Comparison of ENCODE assay signal across 8 mouse cellular contexts in the genomic region with DNA sequence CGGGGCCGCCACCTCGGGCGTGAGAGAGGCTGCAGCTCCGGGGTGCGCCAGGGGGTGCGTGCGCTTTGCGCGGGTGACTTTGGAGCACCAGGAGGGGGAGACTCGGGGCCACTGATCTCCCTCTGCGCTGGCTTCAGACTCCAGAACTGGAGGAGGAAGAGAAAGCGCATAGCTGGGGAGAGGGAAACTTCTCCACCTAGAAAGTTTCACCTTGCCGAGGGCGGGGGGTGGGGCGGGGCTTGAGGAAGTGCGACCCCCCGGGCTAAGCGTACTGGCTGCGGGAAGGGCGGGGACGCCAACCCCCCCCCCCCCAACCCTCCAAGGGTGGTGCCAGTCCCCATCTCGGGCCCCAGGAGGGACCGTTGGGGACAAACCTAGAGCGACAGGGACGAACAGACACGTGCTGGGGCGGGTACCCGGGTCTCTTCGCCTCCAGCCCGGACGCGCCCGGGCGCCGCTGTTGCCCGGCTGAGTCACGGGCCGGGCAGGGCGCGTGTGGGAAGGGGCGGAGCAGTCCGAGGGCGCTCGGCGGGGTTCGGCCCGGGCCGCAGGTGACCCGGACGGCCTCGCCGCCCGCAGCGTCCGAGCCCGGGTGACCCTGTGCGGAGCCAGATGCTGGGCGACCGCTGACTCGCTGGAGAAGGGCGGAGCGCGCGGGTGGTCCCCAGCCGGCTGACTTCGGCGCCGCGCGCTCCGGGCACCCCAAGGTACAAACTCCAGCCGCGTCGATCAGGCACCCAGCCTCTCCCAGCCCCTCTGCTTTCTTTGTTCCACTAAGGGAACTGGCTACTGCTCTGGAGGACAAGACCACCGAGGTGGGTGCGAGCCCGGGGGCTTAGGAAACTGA. TPM values are rescaled to one million over a fixed set of nuclear protein-coding genes. Genes with fewer than 3 reads are reported as not detected.
DNase-seq lines count a peak whose midpoint lies in the region; ATAC-seq and TF ChIP-seq lines count a peak whose summit lies in the region.

A gene (plus strand): TSS at position 367 of the 847 bp plus-strand sequence.

- H3K36me3 ChIP-seq in E14TG2a.4 (ENCODE audit: insufficient read depth, low read length) = no peaks in the 10 kb centered on the region
- H3K36me3 ChIP-seq in forebrain, embryonic 12.5 days (replicated peaks) = no peaks in the 10 kb centered on the region
- no peaks in the 10 kb centered on the region for H3K36me3 ChIP-seq in stomach, embryonic 14.5 days (ENCODE audit: control insufficient read depth, insufficient read depth, low read length)

- no peak for TF ChIP-seq CTCF in E14TG2a.4 (conservative IDR thresholded peaks at IDR 0.05; ENCODE audit: low read length)

- intact Hi-C loops in heart, postnatal 36 days (cut with DNase I) = loop anchor here (1.0 to 10.0 kb wide), 2 partner anchors 126 to 359 kb away; no protein-coding TSS in a partner anchor
- intact Hi-C loops in left cerebral cortex, postnatal 4 days (cut with DNase I) = loop anchor here (5.0 to 10.0 kb wide), 2 partner anchors 101 to 121 kb away; no protein-coding TSS in a partner anchor

- peak; percentile 47 to 84 for DNase-seq in adrenal gland, adult (ENCODE audit: inconsistent age in 2 of 2, low spot score in 1 of 2)
- DNase-seq in heart, postnatal 36 days = peak; percentile 35 to 47
- DNase-seq in left cerebral cortex, postnatal 4 days = peak; percentile 24
- DNase-seq in mesoderm, embryonic 11.5 days (ENCODE audit: low read depth, low spot score) = peak; percentile 51
- DNase-seq in frontal cortex, postnatal 14 days (ENCODE audit: low spot score in 2 of 2) = no peak

- no peaks in the 10 kb centered on the region for H3K9me3 ChIP-seq in E14TG2a.4 (ENCODE audit: low read length)
- H3K9me3 ChIP-seq in forebrain, embryonic 12.5 days = no peaks in the 10 kb centered on the region
- H3K9me3 ChIP-seq in stomach, embryonic 14.5 days (ENCODE audit: control insufficient read depth, low read depth, low read length) = no peaks in the 10 kb centered on the region

- under 1% methylated on average over 75 of the region's 78 CpGs for whole genome bisulfite sequencing in forebrain, embryonic 12.5 days
- WGBS in stomach, embryonic 14.5 days = under 1% methylated on average over 70 of the region's 78 CpGs

- no peak within 1 kb of the TSS for H3K27ac ChIP-seq in forebrain, embryonic 12.5 days
- peak within 1 kb of the TSS; percentile 48; the same call in 1 of the 2 replicates for H3K27ac ChIP-seq in stomach, embryonic 14.5 days (ENCODE audit: low read length)

- ATAC-seq in forebrain, embryonic 12.5 days (ENCODE audit: low FRiP score) = peak; percentile 88
- ATAC-seq in stomach, embryonic 14.5 days (ENCODE audit: insufficient number of reproducible peaks, insufficient read depth, low FRiP score, low read depth) = peak; percentile 93

- peak within 1 kb of the TSS; percentile 61 for H3K9ac ChIP-seq in forebrain, embryonic 12.5 days
- peak within 1 kb of the TSS; percentile 60 for H3K9ac ChIP-seq in stomach, embryonic 14.5 days (replicated peaks; ENCODE audit: low read depth, low read length)

- H3K27me3 ChIP-seq in E14TG2a.4 (ENCODE audit: insufficient read depth, low read length) = peaks cover 49% of the 10 kb centered on the region
- peaks cover 55% of the 10 kb centered on the region for H3K27me3 ChIP-seq in forebrain, embryonic 12.5 days
- 0 out of 2 replicates have a peak, but pooled peaks cover 3% of the 10 kb centered on the region for H3K27me3 ChIP-seq in stomach, embryonic 14.5 days (ENCODE audit: control insufficient read depth, insufficient read depth, low read length)

- H3K4me2 ChIP-seq in forebrain, embryonic 12.5 days = peak within 1 kb of the TSS; percentile 99
- peak within 1 kb of the TSS; percentile 94 for H3K4me2 ChIP-seq in stomach, embryonic 14.5 days (replicated peaks; ENCODE audit: low read depth, low read length)

- H3K4me1 ChIP-seq in E14TG2a.4 (replicated peaks; ENCODE audit: low read depth, low read length) = peaks cover 10% of the 10 kb centered on the region; the same call in 1 of the 2 replicates
- H3K4me1 ChIP-seq in forebrain, embryonic 12.5 days = peaks cover 17% of the 10 kb centered on the region
- 0 out of 2 replicates have a peak, but pooled peaks cover 3% of the 10 kb centered on the region for H3K4me1 ChIP-seq in stomach, embryonic 14.5 days (ENCODE audit: control insufficient read depth, insufficient read depth, low read length)

- peak within 1 kb of the TSS; percentile 84 for H3K4me3 ChIP-seq in E14TG2a.4 (replicated peaks; ENCODE audit: low read length)
- peak within 1 kb of the TSS; percentile 68 for H3K4me3 ChIP-seq in forebrain, embryonic 12.5 days (replicated peaks)
- H3K4me3 ChIP-seq in stomach, embryonic 14.5 days (ENCODE audit: low read depth, low read length) = peak within 1 kb of the TSS; percentile 53

RNA-seq across cellular contexts. Expression of the gene that starts here (rescaled TPM):
- 0.77 and 1.00 TPM in 2 replicates for polyA plus RNA-seq in forebrain, embryonic 12.5 days (2016; fragmentation: Nextera tagmentation; extraction: Ambion mirVana)
- 1 to 10 TPM; 1.5 to 2.7 TPM for total RNA-seq in heart, postnatal 36 days (2021)
- total RNA-seq in left cerebral cortex, postnatal 4 days (2021) = 10 to 100 TPM; 61.3 to 69.3 TPM
- 15.8 and 16.4 TPM in 2 replicates for polyA plus RNA-seq in stomach, embryonic 14.5 days (2014; fragmentation: Nextera tagmentation; extraction: Ambion mirVana)

Comparison
In these comparisons a context has a peak if more than half of its experiments do, and no peak if none do; other contexts are left out.
1. RNA of the gene that starts here (total RNA-seq): 61.3 to 69.3 TPM in left cerebral cortex, postnatal 4 days; 1.5 to 2.7 TPM in heart, postnatal 36 days; every median in the first group is over 10 times any median in the second.
2. Peak in ATAC-seq, H3K4me3 ChIP-seq, H3K9ac ChIP-seq and H3K4me2 ChIP-seq in forebrain, embryonic 12.5 days; RNA of the gene not detected or under 1 TPM.
3. DNase-seq: peak in adrenal gland, adult (2 of 2), heart, postnatal 36 days (2 of 2), left cerebral cortex, postnatal 4 days (single experiment) and mesoderm, embryonic 11.5 days (single experiment); none in frontal cortex, postnatal 14 days (0 of 2).
4. Peak in every context shown above with its lines, with median percentiles within 50 percentile points of each other: H3K4me3 ChIP-seq.